Mouse (Mus musculus): ENCODE data around the gene Ube2t. TPM values are rescaled to one million over a fixed set of nuclear protein-coding genes. Genes with fewer than 3 reads are reported as not detected.

Ube2t gene
- polyA plus RNA-seq, 1 experiment from 2014 or later: 42.5 TPM

DNA sequence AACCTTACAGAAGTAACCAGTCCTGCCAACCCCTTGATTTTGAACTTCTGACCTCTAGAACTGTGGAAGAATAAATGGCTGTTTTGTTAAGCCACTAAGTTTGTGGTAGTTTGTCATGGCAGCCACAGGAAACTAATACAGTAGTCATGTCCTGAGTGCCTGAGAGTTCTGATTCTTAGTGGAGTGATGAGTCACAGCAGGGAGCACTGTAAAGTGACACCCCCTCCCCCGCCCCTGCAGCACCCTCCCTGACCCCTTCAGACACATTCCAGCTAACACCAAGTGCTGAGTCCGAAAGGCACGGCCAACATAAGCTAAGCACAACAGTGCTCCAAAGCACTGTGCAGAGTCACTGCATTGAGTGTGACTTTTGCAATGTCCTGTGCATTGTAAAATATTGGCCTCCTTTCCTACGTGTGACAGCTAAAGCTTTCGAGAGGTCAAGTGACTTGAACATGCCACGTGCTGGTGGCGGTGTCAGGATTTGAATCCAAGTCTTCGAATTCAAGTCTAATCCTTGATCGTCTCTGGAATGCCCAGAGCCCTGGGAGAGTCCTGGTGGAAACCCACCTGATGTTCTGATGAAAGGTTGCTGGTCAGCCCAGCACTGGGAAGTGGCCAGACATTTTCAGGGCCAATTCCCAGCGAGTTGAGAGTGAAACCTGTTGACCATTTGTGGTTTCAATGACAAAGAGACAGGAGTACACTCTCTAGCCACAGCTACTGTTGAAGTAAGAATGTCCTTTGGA lies 54.7 kb downstream of the Ube2t start:
- Histone ChIP-seq H3K4me3 (no peak overlapping the region), H3K4me1 (peaks cover 86% of the 10 kb centered on the region), H3K4me2 (no peak overlapping the region), H3K9me3 (no peaks in the 10 kb centered on the region), H3K27me3 (replicated peaks) (no peaks in the 10 kb centered on the region), H3K27ac (replicated peaks) (peak overlapping the region; percentile 0), H3K9ac (no peak overlapping the region), H3K36me3 (no peaks in the 10 kb centered on the region)
- ATAC-seq (ENCODE audit: extremely low read depth, insufficient number of reproducible peaks, low FRiP score, low TSS enrichment): no peak
- WGBS: 63% methylated on average over 10 of the region's 10 CpGs

DNA sequence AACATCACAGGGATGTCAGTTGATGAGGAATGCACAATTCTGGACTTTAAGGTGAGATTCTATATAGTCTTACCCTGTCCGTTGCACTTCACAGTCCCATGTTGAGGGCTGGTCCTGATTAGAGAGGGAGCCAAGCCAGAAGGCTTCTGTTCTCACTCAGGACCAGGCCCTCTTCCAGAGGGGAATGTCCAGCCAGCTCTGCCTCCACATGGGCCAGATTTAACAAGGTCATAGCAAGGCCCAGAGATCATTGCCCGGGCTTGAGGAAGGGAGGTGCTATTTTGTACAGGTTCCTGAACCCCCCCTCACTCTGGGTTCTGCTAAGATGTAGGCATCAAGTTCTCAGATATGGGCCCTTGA lies 55.3 kb downstream of the Ube2t start:
- WGBS: 48% methylated on average over 2 of the region's 2 CpGs
- no peaks in the 10 kb centered on the region for H3K27me3 ChIP-seq (replicated peaks)
- H3K27ac ChIP-seq (replicated peaks): peak overlapping the region; percentile 0; the same call in 1 of the 2 replicates
- H3K36me3 ChIP-seq: no peaks in the 10 kb centered on the region
- no peak overlapping the region for H3K4me3 ChIP-seq
- H3K4me1 ChIP-seq: peaks cover 86% of the 10 kb centered on the region
- no peak overlapping the region for H3K4me2 ChIP-seq
- H3K9ac ChIP-seq: no peak overlapping the region
- no peak for ATAC-seq (ENCODE audit: extremely low read depth, insufficient number of reproducible peaks, low FRiP score, low TSS enrichment)
- no peaks in the 10 kb centered on the region for H3K9me3 ChIP-seq

- H3K9ac ChIP-seq: no peak overlapping the region
- no peak for ATAC-seq (ENCODE audit: extremely low read depth, insufficient number of reproducible peaks, low FRiP score, low TSS enrichment)
- H3K4me1 ChIP-seq: peaks cover 84% of the 10 kb centered on the region
These were observed 56.9 kb downstream of the Ube2t start for GRCm38 (mm10) chr1:135019087-135019774.

GRCm38 (mm10) chr1:135019775-135020167 lies 57.4 kb downstream of the Ube2t start:
- H3K27me3 ChIP-seq (replicated peaks): no peaks in the 10 kb centered on the region
- 79% methylated on average over 4 of the region's 4 CpGs for WGBS
- H3K27ac ChIP-seq (replicated peaks): peak overlapping the region; percentile 88
- H3K36me3 ChIP-seq: no peaks in the 10 kb centered on the region
- H3K4me3 ChIP-seq: no peak overlapping the region
- H3K9ac ChIP-seq: no peak overlapping the region
- peaks cover 82% of the 10 kb centered on the region for H3K4me1 ChIP-seq
- H3K4me2 ChIP-seq: no peak overlapping the region
- no peaks in the 10 kb centered on the region for H3K9me3 ChIP-seq
- ATAC-seq (ENCODE audit: extremely low read depth, insufficient number of reproducible peaks, low FRiP score, low TSS enrichment): no peak

More at GRCm38 (mm10) chr1:135019087-135019774, 56.9 kb downstream of the Ube2t start:
- WGBS: 47% methylated on average over 13 of the region's 13 CpGs
- Histone ChIP-seq H3K9me3 (no peaks in the 10 kb centered on the region), H3K27ac (replicated peaks) (0 out of 2 replicates have a peak overlapping the region, but pooled peaks have one; percentile 8), H3K27me3 (replicated peaks) (no peaks in the 10 kb centered on the region), H3K4me2 (0 out of 2 replicates have a peak overlapping the region, but pooled peaks have one; percentile 16), H3K4me3 (no peak overlapping the region), H3K36me3 (no peaks in the 10 kb centered on the region)

- no peaks in the 10 kb centered on the region for H3K27me3 ChIP-seq (replicated peaks)
- peaks cover 80% of the 10 kb centered on the region for H3K4me1 ChIP-seq
- no peaks in the 10 kb centered on the region for H3K36me3 ChIP-seq
- 63% methylated on average over 5 of the region's 5 CpGs for WGBS
- H3K9me3 ChIP-seq: no peaks in the 10 kb centered on the region
- H3K4me3 ChIP-seq: no peak overlapping the region
- peak overlapping the region; percentile 88 for H3K27ac ChIP-seq (replicated peaks)
- peak overlapping the region; percentile 42; the same call in 1 of the 2 replicates for H3K4me2 ChIP-seq
- ATAC-seq (ENCODE audit: extremely low read depth, insufficient number of reproducible peaks, low FRiP score, low TSS enrichment): no peak
- peak overlapping the region; percentile 47; the same call in 1 of the 2 replicates for H3K9ac ChIP-seq
These were observed 58.0 kb downstream of the Ube2t start for GRCm38 (mm10) chr1:135020281-135020940.

GRCm38 (mm10) chr1:135020970-135021369 lies 58.6 kb downstream of the Ube2t start:
- ATAC-seq (ENCODE audit: extremely low read depth, insufficient number of reproducible peaks, low FRiP score, low TSS enrichment): 0 out of 2 replicates have a peak, but pooled peaks have one; percentile 14
- Histone ChIP-seq H3K4me3 (no peak overlapping the region), H3K27ac (replicated peaks) (peak overlapping the region; percentile 88), H3K27me3 (replicated peaks) (no peaks in the 10 kb centered on the region), H3K36me3 (no peaks in the 10 kb centered on the region), H3K9ac (peak overlapping the region; percentile 56), H3K4me1 (peaks cover 74% of the 10 kb centered on the region), H3K9me3 (no peaks in the 10 kb centered on the region), H3K4me2 (peak overlapping the region; percentile 42)
- WGBS: 14% methylated on average over 5 of the region's 5 CpGs

GRCm38 (mm10) chr1:135021936-135022335 lies 59.6 kb downstream of the Ube2t start:
- ATAC-seq (ENCODE audit: extremely low read depth, insufficient number of reproducible peaks, low FRiP score, low TSS enrichment): no peak
- peak overlapping the region; percentile 88 for H3K27ac ChIP-seq (replicated peaks)
- no peak overlapping the region for H3K4me3 ChIP-seq
- no peaks in the 10 kb centered on the region for H3K9me3 ChIP-seq
- no peaks in the 10 kb centered on the region for H3K36me3 ChIP-seq
- no peak overlapping the region for H3K4me2 ChIP-seq
- 68% methylated on average over 5 of the region's 5 CpGs for WGBS
- peak overlapping the region; percentile 56; the same call in 1 of the 2 replicates for H3K9ac ChIP-seq
- H3K27me3 ChIP-seq (replicated peaks): no peaks in the 10 kb centered on the region
- peaks cover 64% of the 10 kb centered on the region for H3K4me1 ChIP-seq

DNA sequence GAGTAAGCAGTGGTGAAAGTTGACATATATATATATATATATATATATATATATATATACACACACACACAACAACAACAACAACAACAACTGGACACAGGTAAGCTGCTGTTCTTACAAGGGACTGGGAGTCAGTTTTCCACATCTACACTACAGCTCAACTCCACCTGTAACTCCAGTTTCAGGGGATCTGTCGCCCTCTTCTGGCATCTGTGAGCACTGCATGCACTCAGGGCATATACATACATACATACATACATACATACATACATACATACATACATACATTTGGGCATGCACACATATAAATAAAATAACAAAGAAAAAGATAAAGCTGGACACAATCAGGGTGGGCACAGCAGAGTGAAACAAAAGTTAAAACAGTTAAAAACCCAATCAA lies 61.2 kb downstream of the Ube2t start:
- Histone ChIP-seq H3K9me3 (peaks cover 7% of the 10 kb centered on the region; the same call in 1 of the 2 replicates), H3K27ac (replicated peaks) (no peak overlapping the region), H3K4me1 (peaks cover 50% of the 10 kb centered on the region), H3K4me3 (no peak overlapping the region), H3K36me3 (0 out of 2 replicates have a peak, but pooled peaks cover 4% of the 10 kb centered on the region), H3K27me3 (replicated peaks) (no peaks in the 10 kb centered on the region), H3K4me2 (no peak overlapping the region), H3K9ac (no peak overlapping the region)
- ATAC-seq (ENCODE audit: extremely low read depth, insufficient number of reproducible peaks, low FRiP score, low TSS enrichment): no peak
- WGBS: 65% methylated on average over 1 of the region's 1 CpGs

Other genes with a start within 250 kb of the Ube2t start
- gene Ppp1r12b, start 6.6 kb upstream of the Ube2t start, polyA plus RNA-seq (2015; fragmentation: Nextera tagmentation; extraction: Ambion mirVana): 20.3 and 20.4 TPM in 2 replicates
- 1.3 and 2.7 TPM in 2 replicates for gene Lgr6, start 142.7 kb downstream of the Ube2t start, polyA plus RNA-seq (2015; fragmentation: Nextera tagmentation; extraction: Ambion mirVana)
- gene Ptpn7, start 170.1 kb downstream of the Ube2t start, polyA plus RNA-seq (2015; fragmentation: Nextera tagmentation; extraction: Ambion mirVana): 1.2 and 1.4 TPM in 2 replicates
- 33.3 and 33.9 TPM in 2 replicates for gene Arl8a, start 184.3 kb downstream of the Ube2t start, polyA plus RNA-seq (2015; fragmentation: Nextera tagmentation; extraction: Ambion mirVana)
- not detected in 2 replicates for gene Gpr37l1, start 205.1 kb downstream of the Ube2t start, polyA plus RNA-seq (2015; fragmentation: Nextera tagmentation; extraction: Ambion mirVana)